ENCODE assay signal across 8 mouse cellular contexts in genomic region chr8:91069834-91070233, GRCm38 (mm10). TPM values are rescaled to one million over a fixed set of nuclear protein-coding genes. Genes with fewer than 3 reads are reported as not detected.
A peak's percentile ranks its signal among the peaks of the same experiment; 100 is the strongest.
DNase-seq lines count a peak whose midpoint lies in the region; ATAC-seq and TF ChIP-seq lines count a peak whose summit lies in the region.

Gene Rbl2, plus strand, starts transcription at chr8:91070057.

- 0% methylated on average over 25 of the region's 25 CpGs for WGBS in hindbrain, embryonic 13.5 days

- POLR2A ChIA-PET in Patski (lab: Charles Lee) = interaction anchor here (0.9 to 1.2 kb wide), 3 partner anchors 9 to 85 kb away, joined by 3 to 4 read pairs (median 3); no protein-coding TSS in a partner anchor

- peak within 1 kb of the TSS; percentile 91 for H3K27ac ChIP-seq in hindbrain, embryonic 13.5 days

- H3K27me3 ChIP-seq in Patski = no peaks in the 10 kb centered on the region
- H3K27me3 ChIP-seq in hindbrain, embryonic 13.5 days = no peaks in the 10 kb centered on the region

- H3K4me2 ChIP-seq in hindbrain, embryonic 13.5 days = peak within 1 kb of the TSS; percentile 65

- peak within 1 kb of the TSS; percentile 83 for H3K4me3 ChIP-seq in hindbrain, embryonic 13.5 days

- in situ Hi-C loops in Patski (cut with MboI; ENCODE audit: low pct_unique_long_range_greater_than_20kb) = no loop called here

- H3K9ac ChIP-seq in hindbrain, embryonic 13.5 days = peak within 1 kb of the TSS; percentile 88

- CTCF ChIA-PET in Patski (lab: Charles Lee) = interaction anchor here (1.0 to 1.1 kb wide), 3 partner anchors 48 to 199 kb away, joined by 3 read pairs; no protein-coding TSS in a partner anchor

- no peaks in the 10 kb centered on the region for H3K36me3 ChIP-seq in hindbrain, embryonic 13.5 days

- peaks cover 22% of the 10 kb centered on the region for H3K4me1 ChIP-seq in hindbrain, embryonic 13.5 days (replicated peaks)

- no peaks in the 10 kb centered on the region for H3K9me3 ChIP-seq in hindbrain, embryonic 13.5 days

- no peak for TF ChIP-seq CTCF in Patski (IDR thresholded peaks at IDR 0.05)

- peak; percentile 83 for ATAC-seq in Patski
- ATAC-seq in hindbrain, embryonic 13.5 days (ENCODE audit: low FRiP score) = peak; percentile 98

- DNase-seq in Patski (ENCODE audit: low read depth, low spot score) = no peak
- DNase-seq in cerebellum, postnatal 14 days = peak; percentile 96
- peak; percentile 90 to 92 for DNase-seq in frontal cortex, postnatal 14 days (ENCODE audit: low spot score in 2 of 2)
- peak; percentile 87 to 88 for DNase-seq in layer of hippocampus, postnatal 25 days (ENCODE audit: extremely low spot score in 1 of 2, low spot score in 1 of 2)
- peak; percentile 97 for DNase-seq in lung, postnatal 25 days (ENCODE audit: low spot score)
- DNase-seq in retina, embryonic 14.5 days (ENCODE audit: low spot score) = peak; percentile 94
- DNase-seq in thymus, postnatal 4 days = peak; percentile 94

RNA-seq across cellular contexts. Expression of gene Rbl2, which starts in this region (rescaled TPM):
- 52.7 TPM for polyA plus RNA-seq in Patski (2021)
- polyA plus RNA-seq in hindbrain, embryonic 13.5 days (2015; fragmentation: Nextera tagmentation; extraction: Ambion mirVana) = 19.4 and 20.1 TPM in 2 replicates
- 10 to 100 TPM; 35.7 to 38.4 TPM for total RNA-seq in layer of hippocampus, postnatal 25 days (2021)
